Mouse (Mus musculus) adrenal gland, postnatal 0 days (tissue): ENCODE results near the gene Gm13696. TPM values are rescaled to one million over a fixed set of nuclear protein-coding genes. Genes with fewer than 3 reads are reported as not detected.

Source experiments
- polyA plus RNA-seq: library from polyadenylated mRNA; unstranded; fragments of >200 nt; fragmentation: Nextera tagmentation; extraction: Ambion mirVana; gene quantifications from 2 replicates; pipeline ENCODE4 v1.2.1, GENCODE M21; 2015

Gene Gm13696
- polyA plus RNA-seq = not detected in 2 replicates

DNA sequence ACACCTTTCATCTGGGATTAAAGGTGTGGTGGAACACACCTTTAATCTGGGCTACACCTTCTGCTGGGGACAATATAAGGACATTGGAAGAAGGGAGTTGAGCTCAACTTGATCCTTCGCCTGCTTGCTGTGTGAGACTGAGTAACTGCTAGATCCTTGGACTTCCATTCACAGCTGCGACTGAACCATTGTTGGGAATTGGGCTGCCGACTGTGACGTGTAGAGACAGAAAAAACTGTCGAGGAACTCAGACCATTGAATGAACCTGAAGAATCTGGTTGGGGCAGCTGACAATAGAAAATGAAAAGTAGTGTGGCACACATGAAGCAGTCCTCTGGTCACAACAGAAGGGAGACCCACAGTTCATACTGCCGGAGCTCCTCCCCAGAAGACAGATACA lies at the start of gene Gm13696:
TSS of gene Gm13696 (plus strand) at position 301 of the 400 bp plus-strand sequence.

DNA sequence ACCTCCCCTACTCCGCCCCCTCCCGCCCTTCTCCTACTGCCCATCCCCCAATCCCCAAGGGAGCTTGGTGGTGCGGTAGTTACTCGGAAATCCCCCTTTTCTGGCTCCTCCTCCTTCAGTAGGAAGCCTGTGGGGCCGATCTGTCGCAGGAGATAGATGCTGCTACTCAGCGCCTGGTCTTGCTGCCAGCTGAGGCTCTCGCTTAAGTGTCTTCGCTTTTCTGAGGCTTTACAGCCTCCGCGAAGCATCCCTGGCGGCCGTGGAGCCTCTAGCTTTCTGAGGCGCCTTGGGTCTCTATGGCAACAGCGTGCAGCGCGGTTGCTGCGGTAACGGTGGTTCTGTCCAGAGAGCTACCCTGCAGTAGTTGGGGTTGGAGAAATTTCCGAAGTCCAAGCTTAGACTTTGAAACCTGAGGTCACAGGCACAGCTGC lies 32.0 kb upstream of the Gm13696 start, which contains the start of gene Zswim2:
TSS of gene Zswim2 (minus strand) at position 298 of the 431 bp plus-strand sequence.

DNA sequence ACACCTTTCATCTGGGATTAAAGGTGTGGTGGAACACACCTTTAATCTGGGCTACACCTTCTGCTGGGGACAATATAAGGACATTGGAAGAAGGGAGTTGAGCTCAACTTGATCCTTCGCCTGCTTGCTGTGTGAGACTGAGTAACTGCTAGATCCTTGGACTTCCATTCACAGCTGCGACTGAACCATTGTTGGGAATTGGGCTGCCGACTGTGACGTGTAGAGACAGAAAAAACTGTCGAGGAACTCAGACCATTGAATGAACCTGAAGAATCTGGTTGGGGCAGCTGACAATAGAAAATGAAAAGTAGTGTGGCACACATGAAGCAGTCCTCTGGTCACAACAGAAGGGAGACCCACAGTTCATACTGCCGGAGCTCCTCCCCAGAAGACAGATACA lies 17.5 kb upstream of the Gm13696 start, which contains the start of gene Gm13698:
TSS of gene Gm13698 (plus strand) at position 301 of the 400 bp plus-strand sequence.

DNA sequence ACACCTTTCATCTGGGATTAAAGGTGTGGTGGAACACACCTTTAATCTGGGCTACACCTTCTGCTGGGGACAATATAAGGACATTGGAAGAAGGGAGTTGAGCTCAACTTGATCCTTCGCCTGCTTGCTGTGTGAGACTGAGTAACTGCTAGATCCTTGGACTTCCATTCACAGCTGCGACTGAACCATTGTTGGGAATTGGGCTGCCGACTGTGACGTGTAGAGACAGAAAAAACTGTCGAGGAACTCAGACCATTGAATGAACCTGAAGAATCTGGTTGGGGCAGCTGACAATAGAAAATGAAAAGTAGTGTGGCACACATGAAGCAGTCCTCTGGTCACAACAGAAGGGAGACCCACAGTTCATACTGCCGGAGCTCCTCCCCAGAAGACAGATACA lies 11.7 kb upstream of the Gm13696 start, which contains the start of gene Gm13693:
TSS of gene Gm13693 (plus strand) at position 301 of the 400 bp plus-strand sequence.

DNA sequence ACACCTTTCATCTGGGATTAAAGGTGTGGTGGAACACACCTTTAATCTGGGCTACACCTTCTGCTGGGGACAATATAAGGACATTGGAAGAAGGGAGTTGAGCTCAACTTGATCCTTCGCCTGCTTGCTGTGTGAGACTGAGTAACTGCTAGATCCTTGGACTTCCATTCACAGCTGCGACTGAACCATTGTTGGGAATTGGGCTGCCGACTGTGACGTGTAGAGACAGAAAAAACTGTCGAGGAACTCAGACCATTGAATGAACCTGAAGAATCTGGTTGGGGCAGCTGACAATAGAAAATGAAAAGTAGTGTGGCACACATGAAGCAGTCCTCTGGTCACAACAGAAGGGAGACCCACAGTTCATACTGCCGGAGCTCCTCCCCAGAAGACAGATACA lies 5.9 kb upstream of the Gm13696 start, which contains the start of gene Gm13695:
TSS of gene Gm13695 (plus strand) at position 301 of the 400 bp plus-strand sequence.

DNA sequence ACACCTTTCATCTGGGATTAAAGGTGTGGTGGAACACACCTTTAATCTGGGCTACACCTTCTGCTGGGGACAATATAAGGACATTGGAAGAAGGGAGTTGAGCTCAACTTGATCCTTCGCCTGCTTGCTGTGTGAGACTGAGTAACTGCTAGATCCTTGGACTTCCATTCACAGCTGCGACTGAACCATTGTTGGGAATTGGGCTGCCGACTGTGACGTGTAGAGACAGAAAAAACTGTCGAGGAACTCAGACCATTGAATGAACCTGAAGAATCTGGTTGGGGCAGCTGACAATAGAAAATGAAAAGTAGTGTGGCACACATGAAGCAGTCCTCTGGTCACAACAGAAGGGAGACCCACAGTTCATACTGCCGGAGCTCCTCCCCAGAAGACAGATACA lies 5.7 kb downstream of the Gm13696 start, which contains the start of gene Gm13694:
TSS of gene Gm13694 (plus strand) at position 301 of the 400 bp plus-strand sequence.

DNA sequence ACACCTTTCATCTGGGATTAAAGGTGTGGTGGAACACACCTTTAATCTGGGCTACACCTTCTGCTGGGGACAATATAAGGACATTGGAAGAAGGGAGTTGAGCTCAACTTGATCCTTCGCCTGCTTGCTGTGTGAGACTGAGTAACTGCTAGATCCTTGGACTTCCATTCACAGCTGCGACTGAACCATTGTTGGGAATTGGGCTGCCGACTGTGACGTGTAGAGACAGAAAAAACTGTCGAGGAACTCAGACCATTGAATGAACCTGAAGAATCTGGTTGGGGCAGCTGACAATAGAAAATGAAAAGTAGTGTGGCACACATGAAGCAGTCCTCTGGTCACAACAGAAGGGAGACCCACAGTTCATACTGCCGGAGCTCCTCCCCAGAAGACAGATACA lies 11.5 kb downstream of the Gm13696 start, which contains the start of gene Gm13697:
TSS of gene Gm13697 (plus strand) at position 301 of the 400 bp plus-strand sequence.

DNA sequence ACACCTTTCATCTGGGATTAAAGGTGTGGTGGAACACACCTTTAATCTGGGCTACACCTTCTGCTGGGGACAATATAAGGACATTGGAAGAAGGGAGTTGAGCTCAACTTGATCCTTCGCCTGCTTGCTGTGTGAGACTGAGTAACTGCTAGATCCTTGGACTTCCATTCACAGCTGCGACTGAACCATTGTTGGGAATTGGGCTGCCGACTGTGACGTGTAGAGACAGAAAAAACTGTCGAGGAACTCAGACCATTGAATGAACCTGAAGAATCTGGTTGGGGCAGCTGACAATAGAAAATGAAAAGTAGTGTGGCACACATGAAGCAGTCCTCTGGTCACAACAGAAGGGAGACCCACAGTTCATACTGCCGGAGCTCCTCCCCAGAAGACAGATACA lies 17.3 kb downstream of the Gm13696 start, which contains the start of gene Gm13691:
TSS of gene Gm13691 (plus strand) at position 301 of the 400 bp plus-strand sequence.

Other genes with a start within 250 kb of the Gm13696 start
- gene Itgav, start 248.7 kb upstream of the Gm13696 start, polyA plus RNA-seq = 83.0 and 97.3 TPM in 2 replicates
- 5.2 and 9.7 TPM in 2 replicates for gene Fam171b, start 160.5 kb upstream of the Gm13696 start, polyA plus RNA-seq
- gene Zswim2, start 31.9 kb upstream of the Gm13696 start, polyA plus RNA-seq = not detected in 2 replicates
- not detected in 2 replicates for gene Gm13698, start 17.4 kb upstream of the Gm13696 start, polyA plus RNA-seq
- not detected in 2 replicates for gene Gm13693, start 11.6 kb upstream of the Gm13696 start, polyA plus RNA-seq
- gene Gm13695, start 5.8 kb upstream of the Gm13696 start, polyA plus RNA-seq = not detected in 2 replicates
- gene Gm13694, start 5.8 kb downstream of the Gm13696 start, polyA plus RNA-seq = not detected in 2 replicates
- gene Gm13697, start 11.6 kb downstream of the Gm13696 start, polyA plus RNA-seq = not detected in 2 replicates
- not detected in 2 replicates for gene Gm13691, start 17.4 kb downstream of the Gm13696 start, polyA plus RNA-seq